Mouse (Mus musculus): ENCODE results near the gene Slc45a3.

- no peak for TF ChIP-seq CTCF (IDR thresholded peaks at IDR 0.05; ENCODE audit: low read depth)
- no peak for TF ChIP-seq EP300 (IDR thresholded peaks at IDR 0.05; ENCODE audit: low read depth)
Measured at GRCm38 (mm10) chr1:131990083-131990760, 27.5 kb downstream of the Slc45a3 start.
